Mouse (Mus musculus) retina, postnatal 7 days (tissue): ENCODE results near the gene Cyth1.

Experiments used
- DNase-seq: peaks from one replicate; pipeline ENCODE4 v3.0.0-alpha.2; 2012; ENCODE audit warnings: low read depth, low spot score

The Cyth1 gene

DNA sequence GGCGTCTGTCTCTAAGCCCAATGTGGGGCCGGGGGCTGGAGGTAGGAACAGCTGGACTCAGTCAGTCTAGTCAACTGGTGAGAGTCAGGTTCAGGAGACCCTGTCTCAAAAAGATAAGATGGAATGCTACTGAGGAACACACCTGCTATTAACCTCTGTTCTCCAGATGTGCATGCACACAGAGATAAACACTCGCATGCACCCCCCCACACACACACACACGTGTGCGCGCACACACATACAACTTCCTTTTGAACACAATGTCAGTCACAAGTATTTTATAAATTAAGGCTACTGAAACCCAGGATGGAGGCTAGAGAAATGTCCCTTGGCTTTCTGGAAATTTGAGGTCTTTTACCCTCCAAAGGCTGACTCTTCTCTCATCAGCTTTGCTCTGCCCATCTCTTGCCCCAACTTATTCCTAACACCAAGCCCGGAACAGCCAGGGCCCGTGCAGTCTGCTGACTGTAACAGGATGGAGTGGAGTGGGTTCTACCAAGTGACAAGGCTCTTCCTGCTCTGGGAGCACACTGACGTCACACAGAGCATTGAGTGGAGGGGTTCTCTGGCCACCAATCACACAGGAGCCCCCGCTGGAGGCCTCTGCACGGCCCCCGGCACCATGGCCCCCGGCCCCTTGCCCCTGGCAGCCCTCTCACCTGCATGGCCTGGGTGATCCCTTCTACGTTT is 134.7 kb downstream of the Cyth1 start:
- DNase-seq = no peak

GRCm38 (mm10) chr11:118104001-118104400 is 144.4 kb downstream of the Cyth1 start:
- DNase-seq = peak; percentile 71

DNA sequence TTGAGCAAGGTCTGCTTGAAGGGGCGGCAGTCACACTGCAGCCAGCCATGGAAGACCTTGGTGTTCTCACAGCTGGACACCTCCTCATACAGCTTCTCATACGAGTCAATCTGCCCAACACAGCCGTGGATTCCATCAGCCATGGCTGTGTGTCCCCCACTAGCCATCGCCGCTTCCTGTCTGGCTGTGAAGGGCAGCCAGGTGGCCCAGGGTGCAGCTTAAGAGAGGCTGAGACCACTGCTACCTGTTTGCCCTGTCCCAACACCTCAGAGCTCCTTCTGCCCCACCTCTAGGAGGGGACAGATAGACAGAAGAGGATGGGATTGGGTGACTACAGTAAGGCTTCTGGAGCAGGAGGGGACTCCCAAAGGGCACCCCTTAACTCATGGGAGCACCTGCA is 145.0 kb downstream of the Cyth1 start:
- no peak for DNase-seq

DNA sequence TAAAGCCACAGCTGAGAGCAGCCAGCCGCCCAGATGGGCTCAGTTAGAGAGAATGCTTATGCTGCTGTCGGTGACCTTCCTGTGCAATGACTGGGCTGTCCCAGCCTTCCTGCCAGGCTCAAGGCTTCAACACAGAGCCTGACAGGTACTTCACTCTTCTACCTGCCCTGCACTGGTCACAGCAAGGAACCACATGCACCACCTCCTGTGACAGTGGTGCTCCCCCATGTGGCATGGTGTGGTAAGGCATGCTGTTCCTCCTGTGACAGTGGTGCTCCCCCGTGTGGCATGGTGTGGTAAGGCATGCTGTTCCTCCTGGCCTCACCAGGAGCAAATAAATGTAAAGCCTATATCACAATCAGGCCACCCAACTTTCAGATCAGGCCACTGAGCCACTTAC is 145.6 kb downstream of the Cyth1 start:
- DNase-seq = peak; percentile 80

- no peak for DNase-seq
Measured at GRCm38 (mm10) chr11:118101133-118101532, 147.3 kb downstream of the Cyth1 start.

DNA sequence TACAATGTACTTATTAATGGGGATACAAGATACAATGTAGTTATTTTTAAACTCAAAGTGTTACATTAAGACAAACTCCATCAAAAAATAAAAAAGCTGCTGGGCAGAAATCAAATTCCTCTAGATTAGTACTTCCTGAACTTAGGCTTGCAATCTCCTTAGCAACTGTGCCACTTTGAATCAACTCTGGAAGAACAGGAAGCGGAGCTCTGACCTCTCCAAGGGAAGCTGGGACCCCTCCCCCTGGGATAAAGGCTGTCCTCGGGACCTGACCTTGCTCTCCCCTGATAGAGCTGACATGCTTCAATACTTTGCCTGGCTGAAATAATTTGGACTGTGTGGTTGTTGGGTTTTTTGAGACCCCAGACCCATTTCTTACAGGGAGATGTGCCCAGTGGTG is 151.7 kb downstream of the Cyth1 start:
- no peak for DNase-seq

DNA sequence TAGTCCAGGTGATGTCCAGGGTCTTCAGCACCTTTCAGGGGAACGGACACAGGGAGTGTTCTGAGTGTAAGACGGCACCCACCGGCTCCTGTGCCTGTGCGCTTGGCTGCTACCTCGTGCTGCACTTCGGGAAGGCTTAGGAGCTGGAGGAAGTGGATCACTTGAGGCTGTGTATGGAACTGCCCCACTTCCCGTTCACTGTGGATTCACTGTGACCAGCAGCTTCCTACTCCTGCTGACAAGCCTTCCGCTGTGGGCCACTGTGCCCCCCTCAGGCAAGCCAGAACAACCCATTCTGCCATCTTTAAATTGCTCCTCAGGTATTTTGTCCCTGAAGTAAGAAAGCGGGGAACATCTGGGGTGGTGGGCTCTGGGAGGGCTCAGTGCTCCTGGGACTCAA is 153.4 kb downstream of the Cyth1 start:
- DNase-seq = no peak

GRCm38 (mm10) chr11:118091002-118091670 is 157.3 kb downstream of the Cyth1 start:
- DNase-seq = peak; percentile 20

GRCm38 (mm10) chr11:118088896-118089295 is 159.5 kb downstream of the Cyth1 start:
- DNase-seq = no peak

DNA sequence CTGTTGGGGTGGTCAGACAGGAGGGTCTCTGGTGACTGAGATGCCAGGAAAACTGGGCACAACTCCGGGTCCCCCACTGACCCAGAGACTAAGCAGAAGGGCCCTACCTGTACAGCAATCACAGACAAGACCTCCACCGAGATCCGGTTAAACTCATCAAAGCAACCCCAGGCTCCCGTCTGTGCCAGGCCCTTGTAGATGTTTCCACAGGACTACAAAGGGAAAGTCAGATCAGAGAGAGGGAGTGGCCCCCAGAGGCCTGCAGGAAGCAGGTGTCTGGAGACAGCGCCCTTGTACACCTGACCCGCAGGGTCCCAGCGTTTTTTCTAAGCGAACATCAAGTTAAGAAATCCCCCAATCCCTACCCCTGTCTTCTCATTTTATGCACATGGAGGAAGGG is 162.4 kb downstream of the Cyth1 start:
- DNase-seq = no peak

DNA sequence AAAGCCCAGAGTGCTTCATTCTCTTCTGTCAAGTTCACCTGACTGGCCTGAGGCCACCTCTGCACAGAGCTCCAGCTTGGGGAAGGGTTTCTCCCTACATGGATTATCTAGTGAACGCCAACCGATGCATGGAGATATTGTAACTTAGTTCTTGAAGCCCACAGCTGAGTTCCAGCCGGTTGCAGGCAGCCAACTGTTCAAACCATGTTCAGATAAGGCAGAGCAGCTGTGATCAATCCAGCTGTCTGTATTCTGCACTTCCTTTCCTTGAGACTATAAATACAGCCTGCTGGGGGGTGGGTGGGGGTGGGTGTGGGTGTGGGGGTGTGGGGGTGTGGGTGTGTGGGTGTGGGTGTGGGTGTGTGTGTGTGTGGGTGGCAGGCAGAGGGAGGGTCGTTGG is 163.2 kb downstream of the Cyth1 start:
- no peak for DNase-seq

DNA sequence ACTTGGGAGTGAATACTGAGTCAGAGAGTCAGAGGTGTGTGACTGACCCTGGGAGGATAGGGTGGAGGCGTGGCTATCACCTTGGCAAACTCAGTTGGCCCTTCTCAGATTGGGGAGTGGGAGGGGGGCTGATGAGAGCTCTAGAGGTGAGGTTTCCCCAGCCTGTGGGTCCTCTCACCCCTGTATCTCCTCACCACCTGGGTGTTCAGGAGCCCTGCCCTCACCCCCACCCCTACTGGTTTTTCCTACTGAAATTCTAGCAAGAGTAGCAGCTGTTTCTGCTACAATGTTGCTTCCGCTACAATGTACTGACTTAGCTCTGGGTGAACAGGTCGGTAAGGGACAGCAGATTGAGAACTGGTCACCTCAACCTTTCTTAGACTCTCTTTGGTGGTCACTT is 164.1 kb downstream of the Cyth1 start:
- no peak for DNase-seq

DNA sequence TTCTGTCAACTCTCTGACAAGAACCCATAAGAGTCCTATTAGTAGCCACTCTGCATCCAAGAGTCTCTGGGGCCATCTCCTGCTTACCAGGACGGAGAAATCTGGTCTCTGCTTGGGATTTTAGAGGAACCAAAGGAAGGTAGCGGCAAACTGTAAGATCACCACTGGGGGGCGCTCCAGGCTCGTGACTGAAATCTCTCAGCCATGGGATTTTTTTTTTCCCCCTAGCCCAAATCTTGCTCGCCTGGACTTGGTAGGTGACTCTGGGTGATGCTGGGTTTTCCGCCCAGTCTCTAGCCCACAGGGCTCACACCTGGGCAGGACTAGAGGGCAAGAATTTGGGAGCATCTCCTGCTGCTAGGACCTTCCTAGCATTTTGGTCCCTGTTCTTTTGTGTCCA is 164.6 kb downstream of the Cyth1 start:
- DNase-seq = peak; percentile 52

- DNase-seq = no peak
Measured at GRCm38 (mm10) chr11:118082294-118082693, 166.1 kb downstream of the Cyth1 start.
